11 mouse cellular contexts compared by ENCODE assay signal in the genomic region with DNA sequence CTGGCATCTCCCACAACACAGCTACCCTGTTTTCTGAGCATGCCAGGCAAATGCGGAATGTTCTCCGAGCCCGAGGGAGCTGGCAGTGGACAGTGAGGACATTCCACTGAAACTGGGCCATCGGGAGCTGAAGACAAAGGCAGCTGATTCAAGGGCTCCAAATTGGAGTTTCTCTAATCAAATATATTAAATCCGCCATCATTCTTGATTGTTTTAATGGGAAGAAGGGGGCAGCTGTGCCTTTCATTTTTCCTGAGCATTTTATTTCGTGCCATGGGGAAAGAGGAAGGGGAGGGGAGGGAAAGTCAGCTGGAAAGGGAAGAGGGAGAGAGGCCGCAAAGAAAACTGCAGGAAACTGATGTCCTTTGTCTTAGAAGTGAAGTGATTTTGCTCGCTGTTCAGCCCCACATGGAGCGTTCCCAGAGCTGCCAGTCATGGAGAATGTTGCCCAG.
DNase-seq lines count a peak whose midpoint lies in the region; ATAC-seq lines count a peak whose summit lies in the region.
"Had no signal": no experiment of that assay in that cellular context is flagged by ENCODE, and none has a peak within 500 bp of the region (broad histone marks: within the 10 kb centered on the region; RNA-seq: fewer than 3 reads in every experiment).

No protein-coding gene starts in this region.

- ATAC-seq in forebrain, embryonic 15.5 days (replicated peaks): peak; percentile 60
- no peak for ATAC-seq in megakaryocyte-erythroid progenitor cell, adult 5-6 weeks (replicated peaks; ENCODE audit: low FRiP score, low TSS enrichment, poor library complexity, severe bottlenecking)
- ATAC-seq: Patski had no signal

- WGBS in embryonic facial prominence, embryonic 10.5 days: 57% methylated on average over 9 of the region's 9 CpGs
- WGBS in forebrain, embryonic 15.5 days: 33% methylated on average over 9 of the region's 9 CpGs

- peak; percentile 41 for DNase-seq in layer of hippocampus, adult 11-12 months (ENCODE audit: low spot score)
- no peak for DNase-seq in layer of hippocampus, adult 9-10 months (ENCODE audit: low spot score)
- no peak for DNase-seq in embryonic facial prominence, embryonic 10.5 days (ENCODE audit: low spot score)
- DNase-seq in left cerebral cortex, postnatal 14 days (ENCODE audit: low spot score in 2 of 2): peak; percentile 46 to 62
- no peak for DNase-seq in adrenal gland, adult 8-10 months
- DNase-seq: heart, postnatal 4 days had no signal

- H3K27ac ChIP-seq in embryonic facial prominence, embryonic 10.5 days (replicated peaks): peak overlapping the region; percentile 79
- H3K27ac ChIP-seq in forebrain, embryonic 15.5 days (replicated peaks): peak overlapping the region; percentile 69
- H3K27ac ChIP-seq: limb, embryonic 13.5 days had no signal

- H3K4me3 ChIP-seq in embryonic facial prominence, embryonic 10.5 days: no peak overlapping the region
- H3K4me3 ChIP-seq in forebrain, embryonic 15.5 days: no peak overlapping the region
- H3K4me3 ChIP-seq: embryonic facial prominence, embryonic 13.5 days; limb, embryonic 13.5 days had no signal

- H3K4me2 ChIP-seq in forebrain, embryonic 15.5 days (replicated peaks): no peak overlapping the region
- H3K4me2 ChIP-seq: embryonic facial prominence, embryonic 13.5 days; limb, embryonic 13.5 days had no signal

- H3K36me3 ChIP-seq in embryonic facial prominence, embryonic 10.5 days (replicated peaks): no peaks in the 10 kb centered on the region
- no peaks in the 10 kb centered on the region for H3K36me3 ChIP-seq in forebrain, embryonic 15.5 days
- H3K36me3 ChIP-seq: embryonic facial prominence, embryonic 13.5 days; limb, embryonic 13.5 days had no signal

- no peak overlapping the region for H3K9ac ChIP-seq in forebrain, embryonic 15.5 days (replicated peaks)
- H3K9ac ChIP-seq: embryonic facial prominence, embryonic 13.5 days; limb, embryonic 13.5 days had no signal

- peaks cover 59% of the 10 kb centered on the region for H3K4me1 ChIP-seq in embryonic facial prominence, embryonic 10.5 days
- H3K4me1 ChIP-seq in forebrain, embryonic 15.5 days: peaks cover 25% of the 10 kb centered on the region

- H3K27me3 ChIP-seq in embryonic facial prominence, embryonic 10.5 days (replicated peaks; ENCODE audit: low read depth, poor library complexity, severe bottlenecking): peaks cover 23% of the 10 kb centered on the region; the same call in 1 of the 2 replicates
- H3K27me3 ChIP-seq in forebrain, embryonic 15.5 days: no peaks in the 10 kb centered on the region
- H3K27me3 ChIP-seq: Patski had no signal

- H3K9me3 ChIP-seq in embryonic facial prominence, embryonic 10.5 days: no peaks in the 10 kb centered on the region
- H3K9me3 ChIP-seq in forebrain, embryonic 15.5 days: no peaks in the 10 kb centered on the region
- H3K9me3 ChIP-seq: embryonic facial prominence, embryonic 13.5 days; limb, embryonic 13.5 days had no signal

- intact Hi-C loops in left cerebral cortex, postnatal 14 days (cut with DNase I): no loop called here

Comparison
In these comparisons a context has a peak if more than half of its experiments do, and no peak if none do; other contexts are left out.
1. DNase-seq: peak in layer of hippocampus, adult 11-12 months (single experiment) and left cerebral cortex, postnatal 14 days (2 of 2); none in layer of hippocampus, adult 9-10 months (single experiment), embryonic facial prominence, embryonic 10.5 days (single experiment) and adrenal gland, adult 8-10 months (single experiment).